Mouse (Mus musculus) CH12.LX (cell line): Measurements from ENCODE around the gene Eif2d. TPM values are rescaled to one million over a fixed set of nuclear protein-coding genes. Genes with fewer than 3 reads are reported as not detected.

ENCODE experiments used
- DNase-seq: peaks from one replicate; pipeline ENCODE4 v3.0.0-alpha.2; 2013; ENCODE audit errors: extremely low read depth
- H3K27ac ChIP-seq: 2 replicates; pipeline ENCODE4 v1.5.1; 2012; ENCODE audit warnings: low read depth, mild to moderate bottlenecking, control low read depth, moderate library complexity; ENCODE audit not compliant: insufficient read depth
- H3K27me3 ChIP-seq: replicated peaks from 2 replicates; pipeline ENCODE3; 2012; ENCODE audit warnings: inconsistent platforms
- H3K36me3 ChIP-seq, 2 experiments: replicated peaks in 1 of 2; 2 replicates each; pipeline versions ENCODE3 to v1.6.1; 2012; ENCODE audit warnings: inconsistent platforms in 1 of 2, low read length in 1 of 2, mild to moderate bottlenecking in 1 of 2, mixed read lengths in 1 of 2, moderate library complexity in 1 of 2; ENCODE audit not compliant: control insufficient read depth in 1 of 2, insufficient read depth in 1 of 2
- H3K4me1 ChIP-seq, 2 experiments: 2 replicates each; pipeline ENCODE4 v1.6.1; 2012; ENCODE audit warnings: inconsistent platforms in 1 of 2, moderate library complexity in 1 of 2; ENCODE audit not compliant: insufficient read depth in 2 of 2, control insufficient read depth in 1 of 2
- H3K4me2 ChIP-seq: 2 replicates; pipeline ENCODE4 v1.6.1; 2012; ENCODE audit warnings: low read depth, mild to moderate bottlenecking, control low read depth; ENCODE audit not compliant: poor library complexity, insufficient read depth, severe bottlenecking
- H3K4me3 ChIP-seq, 3 experiments: fragments of 150-350 bp in 1 of 3; sonication (generic) in 1 of 3; replicated peaks in 1 of 3; 2 replicates each; pipeline versions ENCODE3 to v1.5.1; 2011 to 2012; ENCODE audit warnings: low read depth in 2 of 3, low read length in 2 of 3, mild to moderate bottlenecking in 2 of 3, moderate library complexity in 2 of 3, control low read depth in 1 of 3, improper control_type of control experiment in 1 of 3, inconsistent platforms in 1 of 3, mixed read lengths in 1 of 3; ENCODE audit not compliant: poor library complexity in 1 of 3
- H3K79me2 ChIP-seq: replicated peaks from 2 replicates; pipeline ENCODE4 v1.6.1; 2012; ENCODE audit warnings: mild to moderate bottlenecking, moderate library complexity; ENCODE audit not compliant: control insufficient read depth, poor library complexity, insufficient read depth, severe bottlenecking; ENCODE audit errors: extremely low read depth
- H3K9ac ChIP-seq: 2 replicates; pipeline ENCODE4 v1.6.1; 2012; ENCODE audit warnings: low read depth, mild to moderate bottlenecking, control low read depth, moderate library complexity; ENCODE audit not compliant: insufficient read depth
- H3K9me3 ChIP-seq: replicated peaks from 2 replicates; pipeline ENCODE3; 2012; ENCODE audit warnings: low read length, inconsistent platforms, mixed read lengths
- CHD2 ChIP-seq: IDR thresholded peaks from 2 replicates; pipeline ENCODE4 v1.6.1; 2011; ENCODE audit warnings: low read length, improper control_type of control experiment
- E2F4 ChIP-seq: IDR thresholded peaks from 2 replicates; pipeline ENCODE4 v1.6.1; 2011; ENCODE audit warnings: low read depth, low read length, improper control_type of control experiment; ENCODE audit not compliant: insufficient replicate concordance
- EP300 ChIP-seq: IDR thresholded peaks from 2 replicates; pipeline ENCODE4 v1.6.1; 2011; ENCODE audit warnings: low read length, improper control_type of control experiment
- GABPA ChIP-seq: IDR thresholded peaks from 2 replicates; pipeline ENCODE4 v1.6.1; 2012; ENCODE audit warnings: low read depth, low read length, improper control_type of control experiment, inconsistent platforms; ENCODE audit not compliant: insufficient replicate concordance
- IRF4 ChIP-seq: IDR thresholded peaks from 2 replicates; pipeline ENCODE4 v1.6.1; 2014; ENCODE audit warnings: low read depth, mild to moderate bottlenecking, inconsistent platforms, low read length, improper control_type of control experiment
- JUND ChIP-seq: conservative IDR thresholded peaks from 2 replicates; pipeline ENCODE4 v1.6.1; 2011; ENCODE audit warnings: low read depth, low read length, improper control_type of control experiment
- MAFK ChIP-seq: IDR thresholded peaks from 2 replicates; pipeline ENCODE4 v1.6.1; 2011; ENCODE audit warnings: low read length, improper control_type of control experiment; ENCODE audit not compliant: insufficient replicate concordance
- MAZ ChIP-seq: IDR thresholded peaks from 2 replicates; pipeline ENCODE4 v1.6.1; 2012; ENCODE audit warnings: low read depth, mild to moderate bottlenecking, inconsistent platforms, low read length, improper control_type of control experiment, moderate library complexity
- MEF2A ChIP-seq: IDR thresholded peaks from 2 replicates; pipeline ENCODE4 v1.6.1; 2014; ENCODE audit warnings: low read depth, mild to moderate bottlenecking, inconsistent platforms, low read length, improper control_type of control experiment, borderline replicate concordance
- MYC ChIP-seq: IDR thresholded peaks from 2 replicates; pipeline ENCODE4 v1.6.1; 2011; ENCODE audit warnings: low read depth, mild to moderate bottlenecking, improper control_type of control experiment, low read length
- NELFE ChIP-seq: IDR thresholded peaks from 2 replicates; pipeline ENCODE4 v1.6.1; 2011; ENCODE audit warnings: low read depth, low read length, improper control_type of control experiment
- NRF1 ChIP-seq: IDR thresholded peaks from 2 replicates; pipeline ENCODE4 v1.6.1; 2014; ENCODE audit warnings: low read depth, mild to moderate bottlenecking, inconsistent platforms, low read length, improper control_type of control experiment, moderate library complexity
- PAX5 ChIP-seq: IDR thresholded peaks from 2 replicates; pipeline ENCODE4 v1.6.1; 2012; ENCODE audit warnings: low read length, inconsistent platforms, mixed read lengths
- SIN3A ChIP-seq: IDR thresholded peaks from 2 replicates; pipeline ENCODE4 v1.6.1; 2012; ENCODE audit warnings: low read length, improper control_type of control experiment, inconsistent platforms
- TBP ChIP-seq: conservative IDR thresholded peaks from 2 replicates; pipeline ENCODE4 v1.6.1; 2011; ENCODE audit warnings: low read depth, low read length, improper control_type of control experiment
- TCF12 ChIP-seq: IDR thresholded peaks from 2 replicates; pipeline ENCODE4 v1.6.1; 2014; ENCODE audit warnings: low read depth, mild to moderate bottlenecking, inconsistent platforms, low read length, improper control_type of control experiment
- UBTF ChIP-seq: IDR thresholded peaks from 2 replicates; pipeline ENCODE4 v1.6.1; 2012; ENCODE audit warnings: low read depth, mild to moderate bottlenecking, inconsistent platforms, low read length, improper control_type of control experiment, moderate library complexity
- ZC3H11A ChIP-seq: IDR thresholded peaks from 2 replicates; pipeline ENCODE4 v1.6.1; 2012; ENCODE audit warnings: low read depth, mild to moderate bottlenecking, inconsistent platforms, low read length, improper control_type of control experiment
- ZKSCAN1 ChIP-seq: IDR thresholded peaks from 2 replicates; pipeline ENCODE4 v1.6.1; 2012; ENCODE audit warnings: low read depth, inconsistent platforms, low read length, improper control_type of control experiment, borderline replicate concordance
- ZMIZ1 ChIP-seq: IDR thresholded peaks from 2 replicates; pipeline ENCODE4 v1.6.1; 2012; ENCODE audit warnings: low read depth, mild to moderate bottlenecking, inconsistent platforms, low read length, improper control_type of control experiment
- dilution Hi-C: fragments of 300-500 bp; cut with MboI; formaldehyde crosslinking; loops from 2 replicates; pipeline ENCODE4 v1.14.3; 2020; ENCODE audit warnings: low sequenced_read_pairs; ENCODE audit not compliant: extremely low pct_unique_long_range_greater_than_20kb, extremely low pct_ligation_motif_present
- in situ Hi-C: fragments of 300-500 bp; cut with MboI; formaldehyde crosslinking; loops from 3 replicates; pipeline ENCODE4 v1.14.3; 2019; ENCODE audit warnings: low sequenced_read_pairs, low pct_ligation_motif_present, low pct_unique_long_range_greater_than_20kb, mixed read lengths
- polyA plus RNA-seq: library from polyadenylated mRNA; unstranded; fragments of >175 nt; gene quantifications from 2 replicates; pipeline ENCODE4 v1.2.1, GENCODE M21; 2012; ENCODE audit warnings: low read depth; ENCODE audit not compliant: insufficient read length
- total RNA-seq, 2 experiments: library from RNA; depleted of rRNA; stranded (reverse); fragments of 300-350 nt in 1 of 2; fragments of >200 nt in 1 of 2; gene quantifications; 2 replicates each; pipeline ENCODE4 v1.2.3; 2012 to 2014

The Eif2d gene
- total and polyA plus RNA-seq, 3 experiments, result 46.9 to 57.2 (median 53.0) TPM

DNA sequence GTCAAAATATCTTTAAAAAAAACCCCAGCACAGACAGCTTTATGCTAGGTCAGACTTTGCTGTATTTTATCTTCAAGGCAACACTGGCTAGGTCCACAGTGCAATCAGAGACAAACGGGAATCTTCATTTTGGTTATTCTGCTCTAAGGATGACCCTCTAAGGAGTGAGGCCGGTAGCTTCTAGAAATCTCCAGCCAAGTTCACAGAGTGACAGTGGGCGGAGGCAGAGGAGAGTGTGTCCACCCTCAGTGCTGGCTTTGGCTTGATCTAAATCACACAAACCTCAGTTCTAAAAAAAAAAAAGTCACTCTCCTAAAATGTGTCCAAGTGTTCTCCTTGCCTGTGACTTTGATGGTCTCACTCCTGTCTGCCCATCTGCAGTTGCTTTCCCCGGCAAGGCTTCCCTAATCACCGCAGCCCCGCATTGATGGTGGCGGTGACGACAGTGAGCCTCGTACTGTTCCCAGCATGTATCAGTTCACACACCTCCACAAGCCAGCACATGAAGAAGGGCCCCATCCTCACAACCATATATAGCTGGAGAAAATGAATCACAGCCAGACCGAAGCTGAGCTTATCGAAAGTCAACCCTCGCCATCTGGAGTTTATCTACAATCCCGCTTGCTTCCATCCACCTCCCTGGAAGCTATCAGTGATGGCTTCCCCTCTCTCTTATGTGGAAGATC, 33.0 kb downstream of the Eif2d start:
- no peaks in the 10 kb centered on the region for H3K27me3 ChIP-seq
- no peak overlapping the region for H3K9ac ChIP-seq
- in situ Hi-C loops, result no loop called here
- TF ChIP-seq SIN3A (no peak), UBTF (no peak), MAFK (no peak), MYC (no peak), ZKSCAN1 (no peak), NELFE (no peak), TBP (no peak), ZMIZ1 (no peak), MAZ (no peak), PAX5 (no peak), MEF2A (no peak), EP300 (no peak), IRF4 (no peak)
- TF ChIP-seq, all 38 proteins: peak for 0
- no peak overlapping the region for H3K4me2 ChIP-seq
- peaks cover 21 to 71% of the 10 kb centered on the region in 2 experiments for H3K36me3 ChIP-seq
- no peak for DNase-seq
- dilution Hi-C loops, result no loop called here
- H3K4me3 ChIP-seq, result no peak overlapping the region
- H3K4me1 ChIP-seq, result peaks cover 21 to 83% of the 10 kb centered on the region in 2 experiments
- 0 out of 2 replicates have a peak, but pooled peaks cover 3% of the 10 kb centered on the region for H3K79me2 ChIP-seq
- no peaks in the 10 kb centered on the region for H3K9me3 ChIP-seq
- H3K27ac ChIP-seq, result no peak overlapping the region

DNA sequence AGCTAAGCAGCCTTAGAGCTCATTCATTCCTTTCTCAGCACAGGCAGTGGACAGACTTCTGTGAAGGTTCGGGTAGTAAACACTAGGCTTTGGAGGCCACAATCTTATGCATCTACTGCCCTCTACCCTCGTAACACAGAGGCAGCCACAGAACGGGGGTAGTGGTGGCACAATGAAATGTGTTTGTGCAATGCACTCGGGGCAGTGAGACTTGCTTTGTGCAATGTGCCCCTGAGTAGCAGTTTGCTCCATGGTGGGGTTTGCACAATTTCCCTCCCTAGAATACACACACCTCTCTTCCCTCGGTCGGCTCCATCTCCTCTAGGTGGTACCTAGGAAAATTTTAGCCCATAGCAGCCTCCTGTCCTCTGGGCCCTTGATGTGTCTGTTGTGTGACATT, 34.0 kb downstream of the Eif2d start:
- Histone ChIP-seq H3K79me2 (0 out of 2 replicates have a peak, but pooled peaks cover 3% of the 10 kb centered on the region), H3K9me3 (no peaks in the 10 kb centered on the region), H3K27ac (no peak overlapping the region), H3K9ac (no peak overlapping the region)
- dilution Hi-C loops (no loop called here), in situ Hi-C loops (no loop called here)
- TF ChIP-seq EP300 (no peak), NRF1 (no peak), TBP (no peak), CHD2 (no peak), GABPA (no peak), JUND (no peak), TCF12 (no peak), E2F4 (no peak), SIN3A (no peak), MYC (no peak), ZMIZ1 (no peak), NELFE (no peak), ZC3H11A (no peak)
- TF ChIP-seq, all 38 proteins: peak for 0
- Histone ChIP-seq H3K4me1 (peaks cover 21 to 84% of the 10 kb centered on the region in 2 experiments), H3K4me2 (no peak overlapping the region), H3K36me3 (peaks cover 19 to 71% of the 10 kb centered on the region in 2 experiments), H3K4me3 (no peak overlapping the region), H3K27me3 (no peaks in the 10 kb centered on the region)
- DNase-seq, result no peak
